Mouse (Mus musculus): ENCODE measurements around the gene Cyp2d9.

DNA sequence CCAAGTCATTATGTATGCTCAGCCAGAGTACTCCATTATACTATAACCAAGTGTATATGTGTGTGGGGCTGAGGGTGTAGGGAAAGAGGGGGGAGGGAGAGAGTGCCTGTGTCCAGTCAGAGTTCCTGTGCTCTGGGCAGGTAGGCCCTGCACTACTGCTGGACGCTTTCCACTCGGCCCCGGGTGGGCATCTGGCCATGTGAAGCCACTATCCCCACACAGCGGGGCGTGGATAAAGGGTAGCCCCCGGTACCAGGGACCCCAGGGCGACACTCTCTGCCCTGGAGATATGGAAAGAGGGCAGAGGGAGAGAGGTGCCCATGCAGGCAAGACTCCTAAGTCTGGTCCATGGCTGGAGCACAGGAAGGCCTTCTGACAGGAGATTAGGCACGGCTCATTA, 12.0 kb downstream of the Cyp2d9 start:
- no peak for TF ChIP-seq CTCF (IDR thresholded peaks at IDR 0.05; ENCODE audit: borderline replicate concordance, insufficient read depth, low read length)
- TF ChIP-seq POLR2A (IDR thresholded peaks at IDR 0.05; ENCODE audit: low read depth, low read length): no peak
